Mouse (Mus musculus) adrenal gland (tissue): ENCODE data around the gene Rbpj.

Experiments
- intact Hi-C: fragments of 180-260 bp; cut with DNase I; formaldehyde crosslinking; loops from one replicate; pipeline ENCODE4 v1.15.1; 2025

Gene Rbpj

GRCm38 (mm10) chr5:53661508-53661907, 195.6 kb downstream of the Rbpj start:
- intact Hi-C loops: no loop called here

DNA sequence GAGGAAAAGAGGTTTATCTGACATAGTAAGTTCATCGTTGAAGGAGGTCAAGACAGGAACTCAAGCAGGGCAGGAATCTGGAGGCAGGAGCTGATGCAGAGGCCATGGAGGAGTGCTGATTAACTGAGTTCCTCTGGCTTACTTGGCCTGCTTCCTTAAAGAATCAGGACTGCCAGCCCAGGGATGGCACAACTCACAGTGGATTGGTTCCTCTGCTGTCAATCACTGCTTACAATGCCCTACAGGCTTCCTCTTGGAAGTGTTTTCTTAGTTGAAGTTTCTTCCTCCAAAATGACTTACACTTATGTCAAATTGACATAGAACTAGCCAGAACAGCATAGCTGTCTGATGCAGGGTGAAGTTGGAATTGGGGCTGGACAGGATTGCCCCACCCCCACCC, 196.5 kb downstream of the Rbpj start:
- intact Hi-C loops: no loop called here

DNA sequence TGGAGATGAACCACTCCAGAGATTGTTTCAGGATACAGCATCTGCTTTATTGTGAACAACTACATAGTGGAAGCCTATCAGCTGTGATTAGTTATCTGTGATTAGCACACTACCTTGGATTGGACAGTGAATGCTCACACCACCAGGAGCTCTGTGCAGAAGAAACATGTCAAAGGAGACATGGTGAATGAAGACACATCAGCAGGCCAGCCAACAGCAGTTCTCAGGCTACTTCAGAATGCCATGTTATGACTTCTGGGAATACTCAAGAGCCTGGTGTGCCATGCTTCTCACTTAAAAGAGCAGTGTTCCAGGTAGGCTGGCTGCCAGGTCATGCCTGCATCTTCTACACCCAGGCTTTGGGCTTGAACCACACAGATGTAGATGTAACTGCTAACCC, 197.7 kb downstream of the Rbpj start:
- intact Hi-C loops: no loop called here

- intact Hi-C loops: no loop called here
Measured at GRCm38 (mm10) chr5:53668021-53668420, 202.1 kb downstream of the Rbpj start.

DNA sequence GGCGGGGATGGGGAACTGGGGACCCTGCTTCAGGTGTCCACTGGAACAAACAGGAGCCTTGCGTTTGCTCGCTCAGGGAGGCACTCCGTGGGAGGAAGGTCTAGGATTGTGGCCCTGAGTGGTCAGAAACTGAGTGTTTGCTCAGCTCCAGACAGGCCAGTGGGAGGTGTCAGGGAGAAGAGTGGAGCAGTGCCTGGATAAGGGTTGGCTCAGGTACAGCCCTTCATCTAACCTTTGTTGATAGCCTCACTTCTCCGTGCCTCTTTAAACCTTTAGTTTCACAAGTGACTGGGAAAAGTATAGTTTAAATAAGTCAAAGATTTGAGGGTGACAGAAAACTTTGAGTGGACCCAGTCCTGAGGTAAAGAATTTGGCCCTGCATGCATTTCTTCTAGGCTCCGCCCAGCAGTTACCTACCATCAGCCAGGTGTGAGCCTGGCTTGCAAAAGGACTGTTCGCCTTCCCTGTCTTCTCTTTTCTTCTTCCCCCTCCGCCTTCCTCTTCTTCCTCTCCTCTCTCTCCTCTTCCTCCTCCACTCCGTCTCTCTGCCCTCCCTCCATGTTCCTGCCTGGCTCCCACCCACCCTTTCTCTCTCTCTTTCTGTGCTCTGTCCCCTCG, 204.5 kb downstream of the Rbpj start:
- intact Hi-C loops: no loop called here

DNA sequence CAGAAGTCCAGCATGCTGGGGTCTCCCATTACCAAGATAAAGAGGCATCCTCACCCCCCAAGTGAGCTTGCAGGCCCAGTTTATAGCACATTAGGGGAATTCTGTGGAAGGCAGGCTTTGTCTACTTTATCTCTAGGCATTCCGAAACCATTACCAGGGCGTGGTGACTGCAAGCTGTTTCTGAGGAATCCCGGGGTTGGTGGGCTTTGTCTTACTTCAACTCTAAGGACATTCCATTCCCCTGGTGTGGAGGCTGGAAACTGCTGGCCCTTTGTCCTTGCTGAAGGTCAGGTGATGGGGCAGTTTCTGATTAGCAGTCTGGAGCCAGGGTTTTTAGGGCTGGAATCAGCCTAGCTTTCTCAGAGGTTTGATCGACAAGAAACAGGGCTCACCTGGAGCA, 205.6 kb downstream of the Rbpj start:
- intact Hi-C loops: no loop called here

- intact Hi-C loops: loop anchor here (2.0 kb wide), 2 partner anchors 318 to 346 kb away; no protein-coding TSS in a partner anchor
Measured at GRCm38 (mm10) chr5:53672352-53672751, 206.4 kb downstream of the Rbpj start.

- intact Hi-C loops: loop anchor here (2.0 kb wide), 2 partner anchors 319 to 347 kb away; no protein-coding TSS in a partner anchor
Measured at GRCm38 (mm10) chr5:53673493-53674150, 207.7 kb downstream of the Rbpj start.

DNA sequence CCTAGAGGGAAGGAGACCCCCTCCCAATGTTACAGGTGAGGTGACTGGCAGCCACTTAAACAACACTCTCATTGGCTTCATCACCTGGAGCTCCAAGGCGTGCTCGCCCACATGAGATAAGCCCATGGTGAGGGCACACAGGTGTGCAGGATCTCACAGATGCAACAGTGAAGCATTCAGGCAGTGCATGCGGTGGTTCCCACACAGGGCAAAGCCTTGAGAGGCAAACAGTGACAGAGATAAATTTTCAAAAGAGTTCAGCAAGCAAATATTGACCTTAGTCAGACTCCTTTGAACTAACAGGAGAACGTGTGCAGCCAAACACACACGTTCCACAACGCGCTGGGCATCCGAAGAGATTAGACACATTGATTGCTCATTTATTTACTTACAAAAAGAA, 210.7 kb downstream of the Rbpj start:
- intact Hi-C loops: no loop called here

- intact Hi-C loops: no loop called here
Measured at GRCm38 (mm10) chr5:53678036-53678767, 212.2 kb downstream of the Rbpj start.

- intact Hi-C loops: no loop called here
Measured at GRCm38 (mm10) chr5:53679651-53680050, 213.7 kb downstream of the Rbpj start.

GRCm38 (mm10) chr5:53683916-53684315, 218.0 kb downstream of the Rbpj start:
- intact Hi-C loops: no loop called here

DNA sequence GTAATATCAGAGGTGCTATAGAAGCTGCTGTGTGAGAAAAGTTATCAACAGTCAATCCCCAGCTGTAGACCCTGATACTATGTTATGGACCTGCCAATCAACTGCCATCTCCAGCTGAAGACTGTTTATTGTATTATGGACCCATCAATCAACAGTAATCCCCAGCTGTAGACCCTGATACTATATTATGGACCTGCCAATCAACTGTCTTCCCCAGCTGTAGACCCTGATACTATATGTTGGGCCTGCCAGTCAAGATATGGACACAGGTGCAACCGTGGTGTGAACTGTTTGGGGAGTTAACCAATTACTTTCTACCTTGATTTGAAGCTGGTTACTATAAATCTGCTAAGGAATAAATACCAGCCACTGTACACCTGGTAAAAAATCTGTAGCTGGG, 218.5 kb downstream of the Rbpj start:
- intact Hi-C loops: no loop called here

DNA sequence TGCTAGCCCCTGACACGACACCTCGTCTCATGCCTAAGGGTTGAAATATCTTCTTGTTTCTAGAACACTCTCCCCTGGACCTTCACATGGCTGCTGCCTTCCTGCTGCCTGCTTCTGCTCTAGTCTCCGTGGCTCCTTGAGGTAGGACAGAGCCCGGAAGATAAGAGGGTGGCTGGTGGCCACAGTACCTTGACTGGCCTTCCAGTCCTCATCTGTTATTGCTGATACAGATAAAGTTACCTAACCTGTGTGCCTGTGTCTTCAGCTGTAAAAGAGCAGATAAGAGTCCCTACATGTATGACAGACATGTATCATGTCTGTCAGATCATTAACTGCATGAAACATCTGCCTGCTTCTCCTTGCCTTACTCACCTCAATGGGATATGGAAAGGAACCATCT, 219.7 kb downstream of the Rbpj start:
- intact Hi-C loops: no loop called here

DNA sequence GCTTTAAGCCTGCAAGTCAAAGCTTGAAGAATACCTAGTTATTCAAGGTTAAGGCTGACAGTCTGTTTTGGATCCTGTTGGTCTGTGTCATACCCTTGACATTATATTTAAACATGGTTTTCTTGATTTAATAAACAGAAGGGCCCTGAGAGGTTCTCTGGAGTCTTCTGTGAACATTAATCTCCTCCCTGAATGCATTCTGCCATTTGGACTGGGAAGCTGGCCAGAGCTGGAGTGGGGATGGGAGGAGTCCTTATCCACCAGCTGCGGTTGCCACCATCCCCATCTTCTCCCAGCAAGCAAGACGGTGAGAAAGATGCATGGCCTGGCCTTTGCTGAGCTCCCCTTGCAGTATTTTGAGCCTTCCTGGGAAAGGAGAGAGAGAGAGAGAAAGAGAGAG, 220.4 kb downstream of the Rbpj start:
- intact Hi-C loops: no loop called here

GRCm38 (mm10) chr5:53688326-53688725, 222.4 kb downstream of the Rbpj start:
- intact Hi-C loops: no loop called here

- intact Hi-C loops: no loop called here
Measured at GRCm38 (mm10) chr5:53691577-53691976, 225.6 kb downstream of the Rbpj start.

GRCm38 (mm10) chr5:53692100-53692499, 226.1 kb downstream of the Rbpj start:
- intact Hi-C loops: no loop called here

- intact Hi-C loops: no loop called here
Measured at GRCm38 (mm10) chr5:53692662-53693061, 226.7 kb downstream of the Rbpj start.

DNA sequence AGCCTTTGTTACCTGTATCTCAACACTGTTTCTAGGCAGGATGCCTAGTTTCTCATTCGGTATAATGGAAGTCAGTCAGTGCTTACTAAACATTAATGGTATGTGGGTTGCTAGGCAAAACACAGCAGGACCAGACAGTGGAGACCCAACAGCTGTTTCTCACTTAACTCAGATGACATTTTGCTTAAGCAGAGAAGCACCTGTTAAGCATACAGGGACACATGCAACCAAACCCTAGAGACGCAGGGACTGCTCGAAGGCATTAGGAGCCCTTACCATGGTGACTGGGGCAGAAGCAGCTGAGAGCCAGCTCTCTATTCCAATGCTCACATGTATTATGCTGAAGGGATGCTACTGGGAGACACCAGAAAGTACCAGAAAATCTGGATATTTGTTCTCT, 230.7 kb downstream of the Rbpj start:
- intact Hi-C loops: no loop called here

DNA sequence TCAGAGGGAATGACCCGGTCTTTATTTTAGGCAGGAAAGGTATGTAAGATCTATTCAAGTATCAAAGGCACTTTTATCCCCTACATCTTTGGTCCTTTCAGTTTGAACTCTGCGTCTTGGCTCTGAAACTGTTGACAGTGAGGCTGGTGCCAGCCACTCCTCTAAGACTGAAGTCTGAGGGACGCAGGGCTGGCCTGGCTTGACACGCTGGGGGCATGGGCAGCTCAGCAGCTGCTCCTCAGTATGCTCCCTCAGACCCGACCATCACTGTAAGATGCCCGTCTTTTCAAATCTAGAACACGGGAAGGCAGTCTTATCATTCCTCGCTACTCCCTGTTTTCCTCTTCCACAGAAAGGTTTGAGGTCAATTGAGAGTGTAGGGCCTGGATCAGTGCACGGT, 231.8 kb downstream of the Rbpj start:
- intact Hi-C loops: no loop called here

- intact Hi-C loops: no loop called here
Measured at GRCm38 (mm10) chr5:53702686-53703085, 236.7 kb downstream of the Rbpj start.
